Mouse (Mus musculus): ENCODE measurements around the gene Plxnb2.

DNA sequence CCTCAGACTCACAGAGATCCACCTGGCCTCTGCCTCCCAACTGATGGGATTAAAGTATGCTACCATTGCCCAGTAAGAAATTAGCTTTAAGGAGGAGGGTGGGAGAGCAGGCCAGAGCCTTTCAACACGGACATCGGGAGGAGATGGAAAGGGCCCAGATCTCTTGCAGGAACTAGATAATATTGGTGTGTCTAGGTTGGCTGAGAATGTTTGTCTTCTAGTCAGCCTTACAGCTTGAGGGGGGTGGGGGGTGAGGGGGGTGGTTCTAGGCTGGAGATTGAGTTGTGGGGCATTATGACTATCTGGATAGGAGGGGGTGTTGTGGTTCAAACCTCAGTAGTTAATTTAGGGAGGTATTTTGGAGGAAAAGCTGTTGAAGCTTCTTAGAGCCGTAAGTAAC lies 32.9 kb upstream of the Plxnb2 start:
- TF ChIP-seq FLI1 (IDR thresholded peaks at IDR 0.05; ENCODE audit: low read length) = no peak
- TF ChIP-seq GATA1 (IDR thresholded peaks at IDR 0.05; ENCODE audit: borderline replicate concordance, low read length) = no peak

All from megakaryocyte, embryonic 14.5 days (primary cell).